Mouse (Mus musculus): ENCODE measurements around the gene H2afj. TPM values are rescaled to one million over a fixed set of nuclear protein-coding genes. Genes with fewer than 3 reads are reported as not detected.
"Not testable (repeated sequence)": the region's sequence is repeated elsewhere in the genome, so short reads cannot be mapped to it uniquely, and the experiment has no call there.

The H2afj gene
- polyA plus RNA-seq, 1 experiment from 2014 or later: 75.2 TPM

DNA sequence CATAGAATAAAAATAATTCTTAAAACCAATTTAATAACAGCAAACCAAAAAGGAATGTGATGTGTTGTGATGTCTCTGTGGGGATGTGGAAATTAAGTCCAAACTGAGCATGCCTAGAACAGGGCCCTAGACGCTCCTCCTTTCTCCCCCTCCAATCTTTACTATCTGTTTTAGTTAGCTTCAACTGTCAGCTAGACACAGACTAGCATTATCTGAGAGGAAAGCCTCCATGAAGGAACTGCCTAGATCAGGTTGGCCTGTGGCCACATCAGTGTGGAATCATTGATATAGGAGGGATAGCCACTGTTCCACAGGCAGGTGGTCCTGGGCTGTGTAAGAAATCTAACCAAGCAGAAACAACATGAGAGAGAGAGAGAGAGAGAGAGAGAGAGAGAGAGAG is 12.9 kb upstream of the H2afj start:
- Histone ChIP-seq H3K4me3 (no peak overlapping the region), H3K27me3 (replicated peaks) (no peaks in the 10 kb centered on the region; the same call in 1 of the 2 replicates), H3K4me2 (no peak overlapping the region), H3K27ac (replicated peaks) (no peak overlapping the region), H3K36me3 (no peaks in the 10 kb centered on the region), H3K4me1 (peaks cover 12% of the 10 kb centered on the region), H3K9ac (no peak overlapping the region), H3K9me3 (no peaks in the 10 kb centered on the region)
- no peak for ATAC-seq (ENCODE audit: extremely low read depth, insufficient number of reproducible peaks, low FRiP score, low TSS enrichment)
- WGBS: 47% methylated on average over 1 of the region's 1 CpGs

DNA sequence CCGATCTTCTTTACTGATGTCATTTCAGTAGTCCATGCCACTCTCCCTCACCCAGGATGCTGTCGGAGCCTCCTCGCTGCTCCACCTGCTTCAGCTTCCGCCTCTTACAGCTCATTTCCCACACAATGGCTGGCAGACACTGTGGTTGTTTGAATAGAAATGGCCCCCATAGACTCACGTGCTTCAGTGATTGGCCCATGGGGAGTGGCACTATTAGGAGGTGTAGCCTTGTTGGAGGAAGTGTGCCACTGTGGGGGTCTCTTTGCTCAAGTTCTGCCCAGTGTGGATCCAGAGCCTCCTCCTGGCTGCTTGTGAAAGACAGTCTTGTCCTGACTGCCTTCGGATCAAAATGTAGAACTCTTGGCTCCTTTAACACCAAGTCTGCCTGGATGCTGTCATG is 12.2 kb upstream of the H2afj start:
- peaks cover 12% of the 10 kb centered on the region for H3K4me1 ChIP-seq
- 61% methylated on average over 6 of the region's 6 CpGs for WGBS

DNA sequence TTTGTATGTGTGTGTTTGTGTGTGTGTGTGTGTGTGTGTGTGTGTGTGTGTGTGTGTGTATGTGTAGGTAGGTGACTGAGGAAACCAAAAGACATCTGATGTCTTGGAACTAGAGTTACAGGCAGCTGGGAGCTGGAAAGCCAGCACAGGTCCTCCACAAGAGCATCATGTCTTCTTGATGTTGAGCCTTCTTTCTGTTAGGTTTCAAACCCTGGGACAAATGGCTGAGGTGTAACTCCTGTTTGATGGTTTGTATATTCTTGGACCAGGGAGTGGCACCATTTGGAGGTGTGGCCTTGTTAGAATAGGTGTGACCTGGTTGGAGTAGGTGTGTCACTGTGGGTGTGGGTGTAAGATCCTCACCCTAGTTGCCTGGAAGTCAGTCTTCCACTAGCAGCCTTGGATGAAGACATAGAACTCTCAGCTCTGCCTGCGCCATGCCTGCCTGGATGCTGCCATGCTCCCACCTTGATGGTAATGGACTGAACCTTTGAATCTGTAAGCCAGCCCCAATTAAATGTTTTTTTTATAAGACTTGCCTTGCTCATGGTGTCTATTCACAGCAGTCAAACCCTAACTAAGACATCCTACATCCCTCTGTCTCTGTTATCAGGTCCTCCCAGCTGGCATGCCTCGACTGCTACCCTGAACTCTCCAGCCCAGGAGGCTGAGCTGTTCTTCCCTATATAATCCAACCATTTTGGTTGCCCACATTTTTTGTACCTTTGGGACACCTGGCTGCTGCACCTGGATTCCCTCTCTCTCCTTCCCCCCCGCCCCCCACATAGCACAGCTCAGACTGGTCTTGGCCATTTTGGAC is 10.0 kb upstream of the H2afj start:
- 66% methylated on average over 3 of the region's 3 CpGs for WGBS
- not testable (repeated sequence) for H3K4me2 ChIP-seq

More for the DNA sequence above, 12.2 kb upstream of the H2afj start:
- no peak for ATAC-seq (ENCODE audit: extremely low read depth, insufficient number of reproducible peaks, low FRiP score, low TSS enrichment)
- no peaks in the 10 kb centered on the region; the same call in 1 of the 2 replicates for H3K27me3 ChIP-seq (replicated peaks)
- H3K9ac ChIP-seq: no peak overlapping the region
- no peak overlapping the region for H3K4me2 ChIP-seq
- H3K4me3 ChIP-seq: no peak overlapping the region
- H3K9me3 ChIP-seq: no peaks in the 10 kb centered on the region
- no peaks in the 10 kb centered on the region for H3K36me3 ChIP-seq
- no peak overlapping the region for H3K27ac ChIP-seq (replicated peaks)

DNA sequence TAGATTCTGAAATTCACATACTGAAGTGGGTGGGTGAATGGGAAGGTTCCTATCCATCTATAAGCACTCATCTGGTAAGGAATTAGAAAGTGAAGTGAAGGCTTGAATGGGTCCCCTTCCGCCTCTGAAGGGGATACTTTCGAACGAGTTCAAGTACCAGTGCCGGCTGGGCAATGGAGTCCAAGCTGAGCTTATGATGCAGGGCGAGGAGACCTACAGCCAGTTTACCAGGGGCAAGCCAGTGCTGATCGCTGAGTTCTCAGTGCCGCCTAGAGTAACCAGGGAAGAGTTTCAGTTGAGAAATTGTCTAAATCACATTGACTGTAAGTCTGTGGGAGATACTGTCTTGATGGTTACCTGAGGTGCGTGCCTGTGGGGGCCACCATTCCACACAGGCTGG is 7.3 kb upstream of the H2afj start:
- Histone ChIP-seq H3K36me3 (no peaks in the 10 kb centered on the region), H3K9me3 (no peaks in the 10 kb centered on the region), H3K4me1 (peaks cover 18% of the 10 kb centered on the region), H3K9ac (no peak overlapping the region), H3K27ac (replicated peaks) (no peak overlapping the region), H3K27me3 (replicated peaks) (no peaks in the 10 kb centered on the region), H3K4me2 (no peak overlapping the region), H3K4me3 (no peak overlapping the region)
- no peak for ATAC-seq (ENCODE audit: extremely low read depth, insufficient number of reproducible peaks, low FRiP score, low TSS enrichment)
- WGBS: 85% methylated on average over 8 of the region's 8 CpGs

More for the DNA sequence above, 10.0 kb upstream of the H2afj start:
- H3K4me1 ChIP-seq: peaks cover 13% of the 10 kb centered on the region
- H3K27me3 ChIP-seq (replicated peaks); H3K36me3 ChIP-seq; H3K9me3 ChIP-seq; ATAC-seq (ENCODE audit: extremely low read depth, insufficient number of reproducible peaks, low FRiP score, low TSS enrichment); H3K4me3 ChIP-seq; H3K27ac ChIP-seq (replicated peaks); H3K9ac ChIP-seq: not testable (repeated sequence)

DNA sequence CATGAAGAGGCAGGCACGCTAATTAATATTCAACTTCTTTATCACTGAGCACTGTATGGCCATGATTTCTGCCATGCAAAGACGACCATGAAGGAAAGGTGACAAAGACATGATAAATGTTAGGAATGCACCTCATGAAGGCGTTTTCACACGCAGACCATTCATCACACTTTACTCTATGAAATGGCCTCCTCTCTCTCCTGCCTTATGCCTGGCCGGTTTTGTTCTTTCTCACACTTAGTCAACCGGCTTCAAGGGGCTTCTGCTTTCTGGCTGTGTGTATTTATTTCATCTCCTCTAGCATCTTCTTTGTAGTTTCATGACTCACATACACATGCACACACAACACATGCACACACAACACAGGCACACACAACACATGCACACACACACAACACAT is 6.8 kb upstream of the H2afj start:
- Histone ChIP-seq H3K27me3 (replicated peaks) (no peaks in the 10 kb centered on the region), H3K27ac (replicated peaks) (no peak overlapping the region), H3K36me3 (no peaks in the 10 kb centered on the region), H3K4me1 (peaks cover 18% of the 10 kb centered on the region), H3K9me3 (no peaks in the 10 kb centered on the region), H3K4me2 (no peak overlapping the region), H3K4me3 (no peak overlapping the region), H3K9ac (no peak overlapping the region)
- ATAC-seq (ENCODE audit: extremely low read depth, insufficient number of reproducible peaks, low FRiP score, low TSS enrichment): no peak
- 72% methylated on average over 6 of the region's 6 CpGs for WGBS

DNA sequence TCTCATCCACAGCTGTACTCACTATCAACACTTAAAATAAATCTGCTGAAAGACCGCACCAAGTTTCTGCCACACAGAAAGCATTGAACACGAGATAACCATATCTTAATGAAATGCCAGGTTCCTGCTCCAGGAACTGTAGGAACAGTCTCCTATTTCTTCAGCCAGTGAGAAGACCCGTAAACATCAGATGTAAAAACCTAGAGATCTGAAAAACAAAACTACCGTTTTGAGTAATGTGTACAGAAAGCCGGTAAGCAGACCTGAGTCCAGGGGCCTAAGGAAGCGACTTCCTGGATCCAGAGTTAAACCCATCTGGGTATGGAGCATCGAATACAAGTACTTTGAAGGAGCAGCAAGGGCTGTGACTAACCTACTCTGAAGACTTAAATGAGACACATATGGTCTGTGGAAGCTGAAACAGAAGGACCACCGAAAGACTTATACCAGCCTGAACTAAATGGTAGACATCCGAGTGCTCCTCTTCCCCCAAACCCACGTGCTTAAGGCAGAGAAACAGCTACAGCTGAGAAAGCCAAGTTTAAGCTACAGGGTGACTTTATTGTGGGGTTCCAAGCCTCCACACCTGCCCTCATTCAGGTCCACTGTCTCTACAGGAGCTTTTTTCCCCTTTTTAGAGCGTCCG is 4.8 kb upstream of the H2afj start:
- no peaks in the 10 kb centered on the region for H3K27me3 ChIP-seq (replicated peaks)
- H3K4me3 ChIP-seq: peak overlapping the region; percentile 84
- H3K9me3 ChIP-seq: no peaks in the 10 kb centered on the region
- no peak for ATAC-seq (ENCODE audit: extremely low read depth, insufficient number of reproducible peaks, low FRiP score, low TSS enrichment)
- H3K27ac ChIP-seq (replicated peaks): peak overlapping the region; percentile 100
- H3K4me2 ChIP-seq: peak overlapping the region; percentile 92
- WGBS: 9% methylated on average over 12 of the region's 12 CpGs
- no peaks in the 10 kb centered on the region for H3K36me3 ChIP-seq
- H3K9ac ChIP-seq: peak overlapping the region; percentile 99
- H3K4me1 ChIP-seq: peaks cover 25% of the 10 kb centered on the region

DNA sequence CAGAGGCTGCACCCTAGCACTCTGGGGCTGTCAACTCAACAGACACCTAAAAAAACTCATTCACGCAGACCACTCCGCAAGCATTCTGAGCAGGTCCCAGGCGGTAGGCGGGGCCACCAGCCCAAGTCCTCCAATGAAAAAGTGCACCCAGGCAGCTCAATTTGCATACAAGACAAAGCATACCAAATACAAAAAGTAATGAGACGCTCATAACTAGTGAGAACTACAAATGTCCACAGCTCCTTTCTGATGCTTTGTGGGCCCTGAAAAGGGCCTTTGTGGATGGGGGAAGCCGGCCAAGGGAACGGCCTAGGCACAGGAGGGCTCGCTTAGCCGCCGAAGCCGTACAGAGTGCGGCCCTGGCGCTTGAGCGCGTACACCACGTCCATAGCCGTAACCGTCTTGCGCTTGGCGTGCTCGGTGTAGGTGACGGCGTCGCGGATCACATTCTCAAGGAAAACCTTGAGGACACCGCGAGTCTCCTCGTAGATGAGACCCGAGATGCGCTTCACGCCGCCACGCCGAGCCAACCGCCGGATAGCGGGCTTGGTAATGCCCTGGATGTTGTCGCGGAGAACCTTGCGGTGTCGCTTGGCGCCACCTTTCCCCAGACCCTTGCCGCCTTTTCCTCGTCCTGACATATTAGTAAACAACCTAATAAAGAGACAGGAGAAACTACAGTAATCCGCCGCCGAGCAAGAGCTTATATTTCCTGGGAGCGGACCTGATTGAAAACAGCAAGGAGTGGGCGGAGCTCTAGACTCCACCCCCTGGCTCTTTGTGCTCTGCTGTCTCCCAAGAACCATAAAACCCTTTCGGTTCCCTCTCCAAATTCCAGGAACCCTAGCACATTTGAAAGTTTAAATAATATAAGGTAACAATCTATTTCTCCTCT is 4.1 kb upstream of the H2afj start, which contains the start of gene Hist4h4:
Hist4h4 (minus strand) TSS at position 677 of the 895 bp plus-strand sequence.
- Histone ChIP-seq H3K4me1 (peaks cover 29% of the 10 kb centered on the region), H3K27ac (replicated peaks) (peak within 1 kb of the TSS; percentile 100), H3K4me2 (peak within 1 kb of the TSS; percentile 92), H3K4me3 (peak within 1 kb of the TSS; percentile 84), H3K9ac (peak within 1 kb of the TSS; percentile 99), H3K9me3 (no peaks in the 10 kb centered on the region), H3K27me3 (replicated peaks) (no peaks in the 10 kb centered on the region), H3K36me3 (no peaks in the 10 kb centered on the region)
- ATAC-seq (ENCODE audit: extremely low read depth, insufficient number of reproducible peaks, low FRiP score, low TSS enrichment): peak; percentile 48
- under 1% methylated on average over 50 of the region's 50 CpGs for WGBS

DNA sequence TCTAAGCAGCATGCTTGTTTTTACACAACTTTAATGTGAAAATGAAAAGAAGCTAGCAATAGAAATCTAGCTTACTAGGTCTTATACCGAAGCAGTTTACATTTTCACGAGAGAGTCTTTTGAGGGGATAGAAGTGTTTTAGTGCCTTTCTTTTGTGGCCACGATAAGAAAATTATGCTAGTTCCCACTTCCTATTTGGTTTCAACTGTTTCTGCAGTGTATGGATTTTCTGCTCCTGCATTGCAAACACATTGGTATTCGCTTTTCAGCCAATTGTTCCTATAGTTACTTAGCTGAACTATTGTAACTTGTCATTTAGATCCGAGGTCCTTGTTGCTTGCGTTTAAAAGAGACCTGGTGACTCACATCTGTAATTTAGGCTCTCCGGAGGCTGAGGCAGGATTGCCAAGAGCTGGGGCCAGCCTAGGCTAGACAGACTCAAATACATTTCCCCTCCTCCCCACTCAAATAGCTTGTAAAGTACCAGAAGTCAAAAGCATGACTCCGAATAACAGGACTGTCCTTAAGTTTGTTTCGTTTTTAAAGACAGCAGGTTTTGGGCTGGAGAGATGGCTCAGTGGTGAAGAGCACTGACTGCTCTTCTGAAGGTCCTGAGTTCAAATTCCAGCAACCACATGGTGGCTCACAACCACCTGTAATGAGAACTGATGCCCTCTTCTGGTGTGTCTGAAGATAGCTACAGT is 3.2 kb upstream of the H2afj start:
- Histone ChIP-seq H3K27me3 (replicated peaks) (no peaks in the 10 kb centered on the region), H3K9me3 (no peaks in the 10 kb centered on the region), H3K27ac (replicated peaks) (peak overlapping the region; percentile 100), H3K4me2 (peak overlapping the region; percentile 92), H3K36me3 (no peaks in the 10 kb centered on the region), H3K4me3 (peak overlapping the region; percentile 84), H3K9ac (peak overlapping the region; percentile 99), H3K4me1 (peaks cover 37% of the 10 kb centered on the region)
- WGBS: 31% methylated on average over 9 of the region's 9 CpGs
- no peak for ATAC-seq (ENCODE audit: extremely low read depth, insufficient number of reproducible peaks, low FRiP score, low TSS enrichment)

DNA sequence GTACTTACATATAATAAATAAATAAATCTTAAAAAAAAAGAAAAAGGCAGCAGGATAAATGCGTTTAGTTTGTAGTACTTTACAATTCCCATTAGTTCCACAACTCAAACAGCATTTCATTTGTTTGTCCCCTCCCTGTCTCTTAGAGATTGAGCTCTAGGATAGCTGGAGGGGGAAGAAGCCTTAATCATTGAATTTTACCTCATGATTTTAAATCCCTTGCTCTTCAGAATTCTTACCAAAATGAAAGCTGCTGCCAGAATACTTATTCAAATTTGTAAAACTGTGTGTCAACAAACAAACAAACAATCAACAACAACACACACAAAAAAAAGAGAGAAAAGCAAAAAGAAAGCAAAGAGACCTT is 2.7 kb upstream of the H2afj start:
- H3K27me3 ChIP-seq (replicated peaks): no peaks in the 10 kb centered on the region
- H3K9ac ChIP-seq: no peak overlapping the region
- no peak overlapping the region for H3K27ac ChIP-seq (replicated peaks)
- 79% methylated on average over 1 of the region's 1 CpGs for WGBS
- H3K4me1 ChIP-seq: peaks cover 42% of the 10 kb centered on the region
- no peak for ATAC-seq (ENCODE audit: extremely low read depth, insufficient number of reproducible peaks, low FRiP score, low TSS enrichment)
- H3K4me2 ChIP-seq: peak overlapping the region; percentile 92; the same call in 1 of the 2 replicates
- no peaks in the 10 kb centered on the region for H3K9me3 ChIP-seq
- H3K36me3 ChIP-seq: no peaks in the 10 kb centered on the region
- 0 out of 2 replicates have a peak overlapping the region, but pooled peaks have one; percentile 84 for H3K4me3 ChIP-seq

DNA sequence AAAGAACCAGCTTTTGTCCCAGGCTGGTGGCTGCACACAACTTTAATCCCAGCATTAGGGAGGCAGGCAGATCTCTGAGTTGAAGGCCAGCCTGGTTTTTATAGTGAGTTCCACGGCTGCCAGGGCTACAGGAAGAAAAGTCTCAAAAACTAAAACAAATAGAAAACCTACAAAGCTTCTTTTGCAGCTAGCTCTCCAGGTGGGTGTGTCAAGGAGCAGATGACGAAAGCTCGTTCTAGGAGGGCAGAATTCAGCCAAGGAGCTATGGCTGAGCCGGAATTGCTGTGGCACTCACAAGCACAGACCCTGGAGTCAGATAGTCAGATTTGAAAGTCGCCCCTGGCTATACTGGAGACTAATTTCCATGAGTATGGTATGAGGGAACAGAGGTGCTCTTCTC is 1.2 kb upstream of the H2afj start:
- Histone ChIP-seq H3K27ac (replicated peaks) (peak overlapping the region; percentile 79; the same call in 1 of the 2 replicates), H3K36me3 (peaks cover 3% of the 10 kb centered on the region; the same call in 1 of the 2 replicates), H3K4me1 (peaks cover 42% of the 10 kb centered on the region), H3K9me3 (no peaks in the 10 kb centered on the region), H3K4me3 (peak overlapping the region; percentile 79), H3K27me3 (replicated peaks) (no peaks in the 10 kb centered on the region), H3K9ac (no peak overlapping the region), H3K4me2 (peak overlapping the region; percentile 99)
- ATAC-seq (ENCODE audit: extremely low read depth, insufficient number of reproducible peaks, low FRiP score, low TSS enrichment): no peak
- 64% methylated on average over 5 of the region's 5 CpGs for WGBS

Data from heart, embryonic 13.5 days (tissue).